Mouse (Mus musculus): ENCODE data around the gene Aurkb.
"Not testable (repeated sequence)": the region's sequence is repeated elsewhere in the genome, so short reads cannot be mapped to it uniquely, and the experiment has no call there.

The Aurkb gene

GRCm38 (mm10) chr11:69045531-69046394 lies at the start of gene Aurkb:
Gene Aurkb (plus strand): TSS chr11:69045647.
- peak; percentile 81 to 94 for DNase-seq (ENCODE audit: inconsistent age in 2 of 2, low spot score in 1 of 2)

- no peak for DNase-seq (ENCODE audit: inconsistent age in 2 of 2, low spot score in 1 of 2)
Observed at GRCm38 (mm10) chr11:68997080-68997479, 48.4 kb upstream of the Aurkb start.

- DNase-seq (ENCODE audit: inconsistent age in 2 of 2, low spot score in 1 of 2), result not testable (repeated sequence)
Observed at GRCm38 (mm10) chr11:69002782-69003181, 42.7 kb upstream of the Aurkb start.

GRCm38 (mm10) chr11:69003592-69003991 lies 41.9 kb upstream of the Aurkb start:
- peak; percentile 67 to 86 for DNase-seq (ENCODE audit: inconsistent age in 2 of 2, low spot score in 1 of 2)

GRCm38 (mm10) chr11:69005193-69005592 lies 40.3 kb upstream of the Aurkb start:
- DNase-seq (ENCODE audit: inconsistent age in 2 of 2, low spot score in 1 of 2), result no peak

- DNase-seq (ENCODE audit: inconsistent age in 2 of 2, low spot score in 1 of 2), result not testable (repeated sequence)
Observed at GRCm38 (mm10) chr11:69006575-69006974, 38.9 kb upstream of the Aurkb start.

- peak; percentile 91 to 96 for DNase-seq (ENCODE audit: inconsistent age in 2 of 2, low spot score in 1 of 2)
Observed at GRCm38 (mm10) chr11:69008182-69009121, 37.0 kb upstream of the Aurkb start, which contains the start of gene Pfas. Gene Pfas (minus strand): TSS chr11:69008460.

- no peak for DNase-seq (ENCODE audit: inconsistent age in 2 of 2, low spot score in 1 of 2)
Observed at GRCm38 (mm10) chr11:69009508-69009907, 35.9 kb upstream of the Aurkb start.

- DNase-seq (ENCODE audit: inconsistent age in 2 of 2, low spot score in 1 of 2), result no peak
Observed at GRCm38 (mm10) chr11:69010400-69011323, 34.8 kb upstream of the Aurkb start.

GRCm38 (mm10) chr11:69011445-69011844 lies 34.0 kb upstream of the Aurkb start:
- DNase-seq (ENCODE audit: inconsistent age in 2 of 2, low spot score in 1 of 2), result not testable (repeated sequence)

GRCm38 (mm10) chr11:69012071-69012601 lies 33.3 kb upstream of the Aurkb start:
- DNase-seq (ENCODE audit: inconsistent age in 2 of 2, low spot score in 1 of 2), result peak; percentile 93 to 97

- peak; percentile 91 to 97 for DNase-seq (ENCODE audit: inconsistent age in 2 of 2, low spot score in 1 of 2)
Observed at GRCm38 (mm10) chr11:69015644-69016441, 29.6 kb upstream of the Aurkb start, which contains the start of gene Ctc1. Gene Ctc1 (plus strand): TSS chr11:69015911.

GRCm38 (mm10) chr11:69016755-69017154 lies 28.7 kb upstream of the Aurkb start:
- no peak for DNase-seq (ENCODE audit: inconsistent age in 2 of 2, low spot score in 1 of 2)

- no peak for DNase-seq (ENCODE audit: inconsistent age in 2 of 2, low spot score in 1 of 2)
Observed at GRCm38 (mm10) chr11:69020691-69021090, 24.8 kb upstream of the Aurkb start.

- DNase-seq (ENCODE audit: inconsistent age in 2 of 2, low spot score in 1 of 2), result no peak
Observed at GRCm38 (mm10) chr11:69026562-69026961, 18.9 kb upstream of the Aurkb start.

- no peak for DNase-seq (ENCODE audit: inconsistent age in 2 of 2, low spot score in 1 of 2)
Observed at GRCm38 (mm10) chr11:69028805-69029204, 16.6 kb upstream of the Aurkb start.

GRCm38 (mm10) chr11:69033552-69033951 lies 11.9 kb upstream of the Aurkb start:
- peak in 1 of 2 experiments; percentile 45 for DNase-seq (ENCODE audit: inconsistent age in 2 of 2, low spot score in 1 of 2)

GRCm38 (mm10) chr11:69034585-69034984 lies 10.9 kb upstream of the Aurkb start:
- DNase-seq (ENCODE audit: inconsistent age in 2 of 2, low spot score in 1 of 2), result peak in 1 of 2 experiments; percentile 58

GRCm38 (mm10) chr11:69035411-69035810 lies 10.0 kb upstream of the Aurkb start:
- no peak for DNase-seq (ENCODE audit: inconsistent age in 2 of 2, low spot score in 1 of 2)

Measured in adrenal gland, adult (tissue).